Mouse (Mus musculus) E14TG2a.4 (cell line): ENCODE measurements around the gene Adamtsl1.

Source experiments
- H3K27me3 ChIP-seq: 2 replicates; pipeline ENCODE4 v1.6.1; 2014; ENCODE audit warnings: low read length, control low read depth; ENCODE audit not compliant: insufficient read depth
- H3K36me3 ChIP-seq: 2 replicates; pipeline ENCODE4 v1.6.1; 2014; ENCODE audit warnings: low read length, control low read depth; ENCODE audit not compliant: insufficient read depth
- H3K4me1 ChIP-seq: replicated peaks from 2 replicates; pipeline ENCODE4 v1.6.1; 2014; ENCODE audit warnings: low read depth, low read length, control low read depth
- H3K4me3 ChIP-seq: replicated peaks from 2 replicates; pipeline ENCODE4 v1.5.1; 2014; ENCODE audit warnings: mild to moderate bottlenecking, low read length
- H3K9me3 ChIP-seq: 2 replicates; pipeline ENCODE4 v1.6.1; 2014; ENCODE audit warnings: low read length, control low read depth
- CTCF ChIP-seq: conservative IDR thresholded peaks from 2 replicates; pipeline ENCODE4 v1.5.1; 2014; ENCODE audit warnings: low read length
- NANOG ChIP-seq: IDR thresholded peaks from 2 replicates; pipeline ENCODE4 v1.6.1; 2014; ENCODE audit warnings: borderline replicate concordance, low read length, mixed read lengths
- POU5F1 ChIP-seq: IDR thresholded peaks from 2 replicates; pipeline ENCODE4 v1.6.1; 2014; ENCODE audit warnings: low read length, borderline replicate concordance

Adamtsl1 gene

GRCm38 (mm10) chr4:86029486-86029885 is 515.5 kb downstream of the Adamtsl1 start:
- H3K4me3 ChIP-seq: no peak overlapping the region
- TF ChIP-seq CTCF (no peak), NANOG (no peak), POU5F1 (no peak)
- H3K27me3 ChIP-seq: no peaks in the 10 kb centered on the region
- H3K4me1 ChIP-seq: peaks cover 13% of the 10 kb centered on the region
- peaks cover 7% of the 10 kb centered on the region for H3K9me3 ChIP-seq
- H3K36me3 ChIP-seq: no peaks in the 10 kb centered on the region

- Histone ChIP-seq H3K36me3 (no peaks in the 10 kb centered on the region), H3K9me3 (peaks cover 11% of the 10 kb centered on the region), H3K4me1 (peaks cover 13% of the 10 kb centered on the region), H3K4me3 (no peak overlapping the region), H3K27me3 (no peaks in the 10 kb centered on the region)
- TF ChIP-seq POU5F1 (no peak), NANOG (no peak), CTCF (no peak)
Measured at GRCm38 (mm10) chr4:86030208-86030607, 516.2 kb downstream of the Adamtsl1 start.

- peaks cover 11% of the 10 kb centered on the region for H3K9me3 ChIP-seq
- TF ChIP-seq NANOG: no peak
- no peak for TF ChIP-seq CTCF
- TF ChIP-seq POU5F1: no peak
- H3K27me3 ChIP-seq: no peaks in the 10 kb centered on the region
- no peaks in the 10 kb centered on the region for H3K36me3 ChIP-seq
- H3K4me1 ChIP-seq: peaks cover 13% of the 10 kb centered on the region
- no peak overlapping the region for H3K4me3 ChIP-seq
Measured at GRCm38 (mm10) chr4:86031041-86031440, 517.1 kb downstream of the Adamtsl1 start.

- TF ChIP-seq NANOG (no peak), POU5F1 (no peak), CTCF (no peak)
- Histone ChIP-seq H3K9me3 (no peaks in the 10 kb centered on the region), H3K4me1 (peaks cover 35% of the 10 kb centered on the region), H3K4me3 (no peak overlapping the region), H3K27me3 (no peaks in the 10 kb centered on the region), H3K36me3 (no peaks in the 10 kb centered on the region)
Measured at GRCm38 (mm10) chr4:86040921-86041320, 526.9 kb downstream of the Adamtsl1 start.

- Histone ChIP-seq H3K27me3 (peaks cover 5% of the 10 kb centered on the region; the same call in 1 of the 2 replicates), H3K4me1 (peaks cover 56% of the 10 kb centered on the region), H3K36me3 (no peaks in the 10 kb centered on the region), H3K4me3 (no peak overlapping the region), H3K9me3 (no peaks in the 10 kb centered on the region)
- TF ChIP-seq NANOG (no peak), CTCF (no peak), POU5F1 (no peak)
Measured at GRCm38 (mm10) chr4:86045448-86045847, 531.5 kb downstream of the Adamtsl1 start.

GRCm38 (mm10) chr4:86045876-86046275 is 531.9 kb downstream of the Adamtsl1 start:
- H3K36me3 ChIP-seq: no peaks in the 10 kb centered on the region
- H3K27me3 ChIP-seq: peaks cover 5% of the 10 kb centered on the region; the same call in 1 of the 2 replicates
- TF ChIP-seq NANOG: peak; percentile 79
- TF ChIP-seq CTCF: no peak
- H3K4me1 ChIP-seq: peaks cover 56% of the 10 kb centered on the region
- no peak overlapping the region for H3K4me3 ChIP-seq
- H3K9me3 ChIP-seq: no peaks in the 10 kb centered on the region

- peak; percentile 21 for TF ChIP-seq CTCF
- TF ChIP-seq NANOG: no peak
- no peak overlapping the region for H3K4me3 ChIP-seq
Measured at GRCm38 (mm10) chr4:86046881-86047280, 532.9 kb downstream of the Adamtsl1 start.

GRCm38 (mm10) chr4:86053487-86054237 is 539.7 kb downstream of the Adamtsl1 start:
- Histone ChIP-seq H3K36me3 (no peaks in the 10 kb centered on the region), H3K9me3 (no peaks in the 10 kb centered on the region), H3K4me1 (peaks cover 57% of the 10 kb centered on the region), H3K4me3 (peak overlapping the region; percentile 74), H3K27me3 (peaks cover 10% of the 10 kb centered on the region; the same call in 1 of the 2 replicates)
- no peak for TF ChIP-seq CTCF
- no peak for TF ChIP-seq POU5F1
- no peak for TF ChIP-seq NANOG

More at GRCm38 (mm10) chr4:86046881-86047280, 532.9 kb downstream of the Adamtsl1 start:
- peaks cover 58% of the 10 kb centered on the region for H3K4me1 ChIP-seq
- no peaks in the 10 kb centered on the region for H3K36me3 ChIP-seq
- H3K9me3 ChIP-seq: no peaks in the 10 kb centered on the region
- peaks cover 8% of the 10 kb centered on the region; the same call in 1 of the 2 replicates for H3K27me3 ChIP-seq
